Mouse (Mus musculus) G1E-ER4 (cell line): ENCODE results near the gene Twf2. TPM values are rescaled to one million over a fixed set of nuclear protein-coding genes. Genes with fewer than 3 reads are reported as not detected.

Source experiments
- GATA1 ChIP-seq: IDR thresholded peaks from one replicate; pipeline ENCODE4 v1.8.0; 2012; ENCODE audit warnings: low read length, inconsistent platforms
- polyA plus RNA-seq: library from polyadenylated mRNA; stranded (reverse); fragments of >175 nt; gene quantifications from 2 replicates; pipeline ENCODE4 v1.2.3, GENCODE M21; 2012

Twf2 gene
- polyA plus RNA-seq: 36.4 and 41.6 TPM in 2 replicates

- no peak for TF ChIP-seq GATA1
Observed at GRCm38 (mm10) chr9:106202819-106203636, at the start of gene Twf2. Gene Twf2 (plus strand): TSS chr9:106203108.

DNA sequence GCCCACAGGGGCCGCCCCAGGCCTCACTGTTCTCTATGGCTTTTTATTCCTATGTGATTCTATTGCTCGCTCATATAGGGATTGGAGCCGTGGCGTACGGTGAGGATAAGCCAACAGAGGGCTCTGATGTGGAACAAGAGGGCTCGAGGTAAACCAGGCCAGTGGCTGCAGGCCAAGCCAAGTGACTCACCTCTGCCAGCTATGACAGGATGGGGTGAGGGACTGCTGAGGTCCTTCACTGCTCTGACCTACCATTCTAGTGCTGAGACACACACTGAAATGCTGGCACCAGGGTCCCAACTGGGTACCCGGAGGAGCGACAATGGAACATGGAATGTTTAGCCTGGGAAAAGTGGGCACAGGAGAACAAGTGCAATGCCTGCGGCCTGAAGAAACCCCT lies 48.8 kb upstream of the Twf2 start:
- no peak for TF ChIP-seq GATA1

- no peak for TF ChIP-seq GATA1
Observed at GRCm38 (mm10) chr9:106156419-106156818, 46.5 kb upstream of the Twf2 start.

DNA sequence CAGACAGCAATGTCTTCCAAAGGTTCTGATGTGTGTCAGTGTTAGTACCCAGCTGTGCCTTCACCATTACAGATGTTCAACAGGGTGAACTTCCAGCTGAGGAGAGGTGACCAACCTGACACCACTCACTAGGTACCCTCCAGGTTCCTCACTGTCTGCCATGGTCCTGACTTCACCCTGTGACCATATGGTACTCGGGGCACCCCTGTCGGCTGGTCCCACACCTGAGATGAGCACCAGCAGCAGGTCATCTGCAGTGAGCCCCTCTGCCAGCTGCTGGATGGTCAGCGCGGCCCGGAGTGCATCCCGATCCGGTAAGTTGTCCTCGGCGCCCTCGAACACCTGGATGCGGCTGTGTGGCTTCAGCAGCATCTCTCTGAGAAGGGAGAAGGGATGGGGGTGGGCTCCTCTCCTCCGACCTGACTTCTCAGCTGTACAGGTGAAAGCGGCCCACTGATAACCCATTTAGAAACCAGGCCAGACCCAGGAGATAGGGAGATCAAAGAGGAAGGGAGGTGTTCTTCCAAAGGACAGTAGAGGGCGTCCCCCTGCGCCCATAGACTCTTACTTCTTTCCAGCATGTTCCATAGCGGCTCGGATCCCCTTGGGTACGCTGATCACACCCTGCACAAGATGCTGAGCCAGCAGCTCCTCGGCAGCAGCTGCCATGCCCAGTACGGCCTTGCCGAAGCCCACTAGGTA lies 45.8 kb upstream of the Twf2 start:
- no peak for TF ChIP-seq GATA1

GRCm38 (mm10) chr9:106157623-106157925 lies 45.3 kb upstream of the Twf2 start:
- no peak for TF ChIP-seq GATA1

DNA sequence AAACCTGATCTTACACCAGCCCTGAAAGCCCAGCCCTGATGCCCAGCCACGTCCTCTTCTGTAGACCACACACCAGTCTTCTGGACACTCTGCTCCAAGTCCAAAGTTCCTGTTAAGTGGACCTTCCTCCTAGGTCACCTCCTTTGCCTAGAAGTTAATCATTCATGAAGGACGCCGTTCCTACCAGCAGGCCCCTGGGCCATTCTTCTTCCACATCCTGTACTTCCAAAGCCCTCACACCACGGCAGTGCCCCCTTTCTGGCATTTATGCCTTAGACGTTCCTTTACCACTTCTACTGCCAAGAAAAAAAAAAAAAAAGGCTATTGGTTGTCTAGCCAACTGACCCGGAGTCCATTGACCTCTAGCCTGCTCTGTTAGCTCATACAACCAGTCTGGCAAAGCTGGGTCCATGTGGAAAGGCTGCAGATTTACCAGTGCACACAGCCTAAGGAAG lies 44.8 kb upstream of the Twf2 start, which contains the start of gene Glyctk:
Glyctk (minus strand) TSS at position 102 of the 455 bp plus-strand sequence.
- no peak for TF ChIP-seq GATA1

DNA sequence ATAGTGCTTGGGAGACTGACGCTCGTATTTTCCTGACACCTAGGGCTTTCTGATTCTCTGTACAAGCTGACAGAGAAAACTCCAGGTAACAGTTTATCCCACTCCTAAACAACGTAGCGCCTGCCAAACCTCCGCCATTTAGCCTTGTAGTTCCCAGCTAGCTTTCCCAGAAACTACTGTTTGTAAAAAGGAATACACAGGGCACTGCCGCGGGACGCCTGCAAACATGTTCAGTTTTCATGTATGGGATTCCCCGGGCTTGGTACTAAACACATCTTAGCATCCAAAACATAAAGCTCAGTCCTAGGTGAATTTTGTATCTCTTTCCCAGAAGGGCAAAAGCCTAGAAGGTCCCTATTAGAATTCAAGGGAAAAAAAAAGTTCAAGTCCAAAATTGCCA lies 43.7 kb upstream of the Twf2 start:
- no peak for TF ChIP-seq GATA1

DNA sequence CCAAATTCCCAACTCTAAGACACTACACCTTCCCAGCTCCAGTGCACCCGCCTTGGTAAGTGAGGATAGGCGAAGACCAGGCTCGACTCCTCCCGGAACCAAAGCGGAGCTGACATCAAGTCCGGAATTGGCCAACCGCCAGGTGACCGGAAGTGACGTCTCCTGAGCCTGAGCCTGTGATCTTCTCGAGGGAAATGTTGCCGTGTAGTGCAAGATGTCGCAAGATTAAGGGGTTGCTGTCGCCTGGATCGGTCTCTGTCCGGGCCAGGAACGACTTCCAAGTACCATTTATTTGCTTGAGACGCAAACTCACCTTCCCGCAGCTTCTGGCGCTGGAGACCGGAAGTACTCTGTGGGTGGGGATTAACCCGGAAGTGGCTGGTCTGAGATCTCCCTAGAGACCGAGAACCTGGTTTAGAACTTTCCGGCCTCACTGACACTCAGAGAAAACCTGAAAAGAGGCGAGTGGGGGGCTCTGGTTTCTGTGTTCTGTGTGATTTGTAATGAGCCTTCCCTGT lies 43.1 kb upstream of the Twf2 start:
- TF ChIP-seq GATA1: no peak

- TF ChIP-seq GATA1: no peak
Observed at GRCm38 (mm10) chr9:106160426-106160825, 42.5 kb upstream of the Twf2 start.

GRCm38 (mm10) chr9:106166709-106167108 lies 36.2 kb upstream of the Twf2 start:
- TF ChIP-seq GATA1: no peak

DNA sequence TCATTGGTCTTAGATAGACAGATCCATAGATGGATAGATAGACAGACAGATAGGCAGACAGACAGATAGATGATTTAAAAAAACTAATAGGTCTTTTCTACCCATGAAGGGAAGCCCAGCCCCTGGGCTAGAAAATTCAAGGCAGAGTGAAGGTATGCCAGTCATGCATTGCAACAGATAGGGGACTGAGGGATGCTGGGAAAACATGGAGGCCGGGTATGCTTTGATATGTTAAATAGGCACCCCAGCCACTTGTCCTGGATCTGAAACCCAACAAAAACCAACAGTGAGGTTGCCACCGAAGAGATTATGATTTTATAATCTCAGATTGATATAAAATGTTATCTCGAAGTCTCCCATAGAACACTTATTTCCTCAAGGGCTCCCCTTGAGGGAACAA lies 35.7 kb upstream of the Twf2 start:
- no peak for TF ChIP-seq GATA1

- no peak for TF ChIP-seq GATA1
Observed at GRCm38 (mm10) chr9:106167703-106168102, 35.2 kb upstream of the Twf2 start.

DNA sequence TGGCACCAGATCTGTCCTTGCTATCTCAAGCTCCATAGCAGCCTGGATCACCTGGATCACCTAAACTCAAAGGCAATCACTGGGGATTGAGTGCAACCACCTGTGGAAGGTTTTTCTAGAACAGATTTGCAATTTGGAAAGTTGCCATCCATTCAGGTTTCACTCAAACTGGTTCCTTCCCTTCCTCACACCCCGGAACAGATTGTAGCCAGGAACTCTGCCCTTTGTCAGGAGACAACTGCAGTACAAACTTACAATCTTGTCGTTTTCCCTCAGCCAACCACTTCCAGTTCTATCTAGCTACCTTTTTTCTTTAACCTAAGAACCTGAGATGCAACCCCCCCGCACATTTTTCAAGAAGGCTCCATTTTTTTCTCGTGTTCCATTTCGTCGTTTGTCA lies 33.0 kb upstream of the Twf2 start:
- no peak for TF ChIP-seq GATA1

- TF ChIP-seq GATA1: no peak
Observed at GRCm38 (mm10) chr9:106170556-106171345, 32.2 kb upstream of the Twf2 start, which contains the start of gene Wdr82. Gene Wdr82 (plus strand): TSS chr9:106170928.

DNA sequence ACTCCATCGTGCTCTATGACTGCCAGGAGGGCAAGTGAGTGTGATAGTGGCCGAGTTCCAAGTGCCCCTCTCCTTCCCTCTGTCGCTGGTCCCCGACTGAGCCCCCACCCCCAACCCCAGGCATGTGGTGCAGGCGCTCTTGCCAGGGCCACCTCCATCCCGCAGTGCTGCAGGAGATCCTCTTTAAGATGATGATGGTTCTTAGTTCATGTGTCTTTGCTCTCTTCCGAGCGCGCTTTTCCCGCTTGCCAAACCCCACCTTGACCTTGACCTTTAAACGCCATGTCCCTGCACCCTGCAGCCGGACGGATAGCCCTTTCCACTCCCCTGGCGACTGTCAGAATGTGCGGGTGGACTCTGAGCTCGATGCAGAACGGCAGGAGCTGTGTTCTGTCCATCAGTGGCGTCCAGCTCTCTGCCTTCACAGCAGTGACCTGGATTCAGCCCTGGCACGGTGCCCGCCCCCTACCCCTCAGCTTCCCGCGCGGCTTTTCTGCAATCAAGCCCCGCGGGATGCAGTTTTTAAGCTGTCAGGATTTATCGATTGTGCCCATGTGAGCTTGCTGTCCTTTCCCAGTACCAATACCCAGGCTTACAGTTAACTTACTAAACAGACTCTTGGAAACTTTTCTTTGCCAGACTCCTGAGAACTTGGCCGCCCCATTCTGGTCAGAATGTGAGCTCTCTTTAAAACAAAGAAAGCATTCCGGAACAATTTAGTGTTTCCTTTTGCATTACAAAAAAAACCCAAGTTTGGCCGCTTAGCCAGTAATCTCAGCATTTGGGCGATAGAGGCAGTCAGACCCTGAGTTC lies 31.4 kb upstream of the Twf2 start:
- TF ChIP-seq GATA1: no peak
